Mouse (Mus musculus) megakaryocyte, adult 5-6 weeks (primary cell): ENCODE results near the gene Thbs1. TPM values are rescaled to one million over a fixed set of nuclear protein-coding genes. Genes with fewer than 3 reads are reported as not detected.

Source experiments
- ATAC-seq: 2 replicates; pipeline ENCODE4 v1.8.0; 2016; ENCODE audit warnings: mild to moderate bottlenecking, inconsistent platforms; ENCODE audit not compliant: poor library complexity, severe bottlenecking
- total RNA-seq, 2 experiments: library from RNA; stranded (forward) in 1 of 2; stranded (reverse) in 1 of 2; fragments of 153-499, 151-499 nt in 1 of 2; fragments of 221-1000, 200-1000 nt in 1 of 2; gene quantifications; 2 replicates each; pipeline versions ENCODE4 v1.2.3 to v1.2.4; 2015 to 2017

Thbs1 gene
- total RNA-seq, 2 experiments from 2014 or later, result 28.8 to 32.7 TPM

DNA sequence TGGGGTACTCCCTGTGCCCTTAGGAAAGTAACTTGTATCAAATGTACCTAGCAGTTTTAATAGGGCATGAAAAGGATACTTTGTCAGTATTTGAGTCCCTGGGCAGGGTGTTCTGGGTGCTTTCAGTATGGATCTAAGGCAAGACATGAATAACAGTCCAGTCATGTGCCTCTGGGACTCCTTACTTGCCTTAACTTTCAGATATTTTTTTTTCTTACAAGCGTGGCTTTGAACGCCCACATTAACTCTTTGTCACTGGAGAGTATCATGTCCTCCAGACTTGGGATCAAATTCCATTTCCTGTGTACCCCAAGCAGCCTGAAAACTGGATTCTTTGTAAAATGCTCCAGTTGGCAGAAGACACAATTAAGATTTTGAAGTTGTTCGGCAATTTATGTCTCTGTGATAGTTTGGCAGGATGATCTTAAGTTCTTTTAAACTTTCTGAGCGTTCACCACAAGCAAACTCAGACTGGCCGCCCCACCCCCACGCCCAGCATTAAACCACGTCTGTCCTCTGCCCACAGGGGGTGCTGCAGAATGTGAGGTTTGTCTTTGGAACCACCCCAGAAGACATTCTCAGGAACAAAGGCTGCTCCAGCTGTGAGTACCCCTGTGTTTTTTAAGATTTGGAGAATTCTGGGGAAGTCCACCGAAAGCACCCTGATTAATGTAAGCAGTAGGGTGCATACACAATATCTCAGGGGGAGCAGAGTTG, 2.3 kb downstream of the Thbs1 start:
- ATAC-seq, result no peak

GRCm38 (mm10) chr2:118114671-118115070, 3.0 kb downstream of the Thbs1 start:
- ATAC-seq, result no peak

DNA sequence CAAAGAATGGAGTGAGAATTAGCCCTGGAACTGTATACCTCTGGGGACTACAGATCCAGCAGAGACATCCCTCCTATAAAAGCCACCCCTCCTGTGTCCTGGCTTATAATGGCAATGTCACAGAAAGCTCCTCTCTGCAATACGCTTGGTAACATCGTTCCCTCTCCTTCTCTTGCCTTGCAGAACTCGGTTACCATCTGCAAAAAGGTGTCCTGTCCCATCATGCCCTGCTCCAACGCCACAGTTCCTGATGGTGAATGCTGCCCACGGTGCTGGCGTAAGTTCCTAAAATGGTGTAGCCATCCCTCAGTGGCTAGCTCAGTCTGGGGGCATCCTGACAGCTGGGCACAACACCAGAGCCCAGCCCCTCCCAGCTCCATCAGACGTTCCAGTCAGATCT, 4.0 kb downstream of the Thbs1 start:
- ATAC-seq, result no peak

- ATAC-seq, result no peak
Observed at GRCm38 (mm10) chr2:118116180-118116579, 4.5 kb downstream of the Thbs1 start.

- ATAC-seq, result no peak
Observed at GRCm38 (mm10) chr2:118116754-118117290, 5.1 kb downstream of the Thbs1 start.

- ATAC-seq, result no peak
Observed at GRCm38 (mm10) chr2:118117401-118117800, 5.7 kb downstream of the Thbs1 start.

DNA sequence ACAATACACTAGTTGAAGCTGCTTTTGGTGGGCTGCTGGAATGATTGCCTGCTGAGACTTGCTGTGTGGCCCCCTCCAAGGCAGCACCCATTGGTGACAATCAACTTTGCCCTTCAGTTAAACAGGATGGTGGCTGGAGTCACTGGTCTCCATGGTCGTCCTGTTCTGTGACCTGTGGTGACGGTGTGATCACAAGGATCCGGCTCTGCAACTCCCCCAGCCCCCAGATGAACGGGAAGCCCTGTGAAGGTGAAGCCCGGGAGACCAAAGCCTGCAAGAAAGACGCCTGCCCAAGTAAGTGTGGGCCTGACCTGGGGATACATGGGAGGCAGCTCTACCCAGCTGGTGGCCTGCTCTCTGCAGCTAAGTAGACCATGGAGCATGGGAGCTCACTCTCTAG, 6.4 kb downstream of the Thbs1 start:
- no peak for ATAC-seq

- no peak for ATAC-seq
Observed at GRCm38 (mm10) chr2:118118515-118118914, 6.8 kb downstream of the Thbs1 start.

GRCm38 (mm10) chr2:118119684-118120083, 8.0 kb downstream of the Thbs1 start:
- ATAC-seq, result no peak

GRCm38 (mm10) chr2:118120095-118120494, 8.4 kb downstream of the Thbs1 start:
- ATAC-seq, result no peak

DNA sequence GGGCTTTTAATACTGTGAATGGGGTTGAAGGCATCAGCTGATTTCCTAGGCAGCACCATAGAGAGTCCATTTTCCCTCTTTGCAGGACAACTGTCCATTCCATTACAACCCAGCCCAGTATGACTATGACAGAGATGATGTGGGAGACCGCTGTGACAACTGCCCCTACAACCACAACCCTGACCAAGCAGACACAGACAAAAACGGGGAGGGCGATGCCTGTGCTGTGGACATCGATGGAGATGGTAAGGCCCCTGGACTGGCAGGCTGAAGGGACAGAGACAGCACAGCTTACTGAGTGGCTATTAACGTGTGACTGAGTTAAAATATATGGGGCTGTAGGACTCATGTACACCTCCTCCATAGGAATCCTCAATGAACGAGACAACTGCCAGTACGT, 9.1 kb downstream of the Thbs1 start:
- no peak for ATAC-seq

- no peak for ATAC-seq
Observed at GRCm38 (mm10) chr2:118122291-118122690, 10.6 kb downstream of the Thbs1 start.

GRCm38 (mm10) chr2:118123743-118124142, 12.1 kb downstream of the Thbs1 start:
- no peak for ATAC-seq

GRCm38 (mm10) chr2:118124437-118124836, 12.8 kb downstream of the Thbs1 start:
- ATAC-seq, result no peak

DNA sequence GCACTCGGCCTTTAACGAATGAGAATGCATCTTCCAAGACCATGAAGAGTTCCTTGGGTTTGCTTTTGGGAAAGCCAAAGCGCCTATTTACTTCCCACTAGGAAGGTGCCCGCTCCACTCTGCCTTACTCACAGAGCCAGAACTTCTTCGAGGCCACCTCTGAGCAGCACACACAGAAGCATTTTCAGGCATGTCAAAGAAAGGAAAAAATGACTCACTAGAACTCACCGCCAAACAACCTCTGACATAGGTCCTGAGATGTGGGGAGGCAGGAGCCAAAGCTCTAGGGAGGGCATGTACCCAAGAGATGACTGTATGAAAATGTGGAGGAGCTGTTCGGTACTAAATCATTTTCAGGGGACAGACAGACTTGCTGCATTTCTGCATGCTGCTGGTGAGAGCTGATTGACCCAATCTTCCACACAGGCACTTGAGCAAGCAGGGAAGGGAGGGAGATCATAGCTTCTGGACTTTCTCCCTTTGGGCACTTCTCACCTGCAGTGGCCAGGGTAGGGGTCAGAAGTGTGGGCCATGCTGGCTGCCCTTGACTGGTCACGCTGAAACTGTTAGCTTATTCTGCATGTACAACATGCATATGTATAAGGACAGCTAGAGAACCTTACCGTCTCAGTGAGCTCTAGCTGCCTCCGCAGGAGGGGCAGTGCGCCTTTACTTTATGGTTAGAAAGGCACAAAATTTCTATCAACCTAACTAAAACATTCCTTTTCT, 13.7 kb downstream of the Thbs1 start:
- ATAC-seq, result no peak

- ATAC-seq, result no peak
Observed at GRCm38 (mm10) chr2:118125943-118126470, 14.3 kb downstream of the Thbs1 start.

DNA sequence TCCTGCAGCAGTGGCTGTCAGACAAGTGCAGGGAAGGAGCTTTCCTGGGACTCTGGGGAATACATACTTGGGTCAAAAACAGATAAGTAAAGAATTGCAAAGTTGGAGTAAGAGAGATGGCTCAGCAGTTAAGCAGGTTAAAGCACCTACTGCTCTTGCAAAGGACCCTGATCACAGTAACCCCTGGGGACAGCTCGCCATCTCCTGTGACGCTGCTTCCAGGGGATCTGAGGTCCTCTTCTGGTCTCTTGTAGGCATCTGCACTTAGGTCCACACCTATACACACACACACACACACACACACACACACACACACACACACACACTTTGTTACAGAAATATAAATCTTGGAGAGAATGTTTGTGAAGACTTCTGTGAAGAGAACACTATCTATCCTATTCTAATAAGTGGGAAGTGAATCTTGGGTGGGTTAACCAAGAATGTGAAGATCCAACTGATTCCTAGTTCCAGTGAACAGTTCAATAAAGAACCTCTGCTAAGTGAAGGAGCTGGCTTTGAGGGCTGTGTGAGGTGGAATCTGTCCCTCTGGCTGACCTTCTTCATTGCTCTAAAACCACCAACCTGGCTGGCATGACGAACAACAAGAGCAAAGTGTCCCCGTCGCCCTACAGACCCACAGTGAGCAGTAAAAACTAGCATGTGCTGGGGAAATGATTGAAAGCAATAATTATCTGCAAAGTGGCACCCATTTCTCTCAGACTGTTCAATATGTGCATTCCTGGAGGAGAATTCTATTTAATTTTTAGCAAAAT, 16.0 kb downstream of the Thbs1 start:
- no peak for ATAC-seq

GRCm38 (mm10) chr2:118128313-118128712, 16.6 kb downstream of the Thbs1 start:
- ATAC-seq, result no peak

DNA sequence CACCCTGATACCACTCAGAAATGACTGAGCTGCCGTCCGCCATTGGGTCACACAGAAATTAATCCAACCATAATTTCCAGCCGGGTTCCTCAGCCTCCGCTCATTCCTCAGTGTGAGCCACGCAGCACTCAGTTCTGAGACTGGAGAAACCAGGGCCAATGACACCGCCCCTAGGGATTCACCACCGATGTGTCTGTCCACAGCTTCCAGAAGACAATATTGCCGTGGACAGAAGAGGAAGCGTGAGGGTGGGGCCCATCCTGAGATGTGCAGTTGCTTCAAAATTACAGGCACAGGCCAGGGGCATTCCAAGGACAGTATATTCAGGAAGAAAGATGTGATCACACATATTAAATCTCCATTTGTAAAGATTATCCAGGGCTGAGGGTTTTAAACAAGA, 25.4 kb downstream of the Thbs1 start:
- ATAC-seq, result no peak

- no peak for ATAC-seq
Observed at GRCm38 (mm10) chr2:118137776-118138175, 26.1 kb downstream of the Thbs1 start.

- ATAC-seq, result no peak
Observed at GRCm38 (mm10) chr2:118139261-118139660, 27.6 kb downstream of the Thbs1 start.
